Mouse (Mus musculus) heart, embryonic 16.5 days (tissue): ENCODE measurements around the gene Akap14. TPM values are rescaled to one million over a fixed set of nuclear protein-coding genes. Genes with fewer than 3 reads are reported as not detected.
"Not testable (repeated sequence)": the region's sequence is repeated elsewhere in the genome, so short reads cannot be mapped to it uniquely, and the experiment has no call there.

Experiments
- ATAC-seq: fragments of 200-750 bp; cut with Nextera tagmentation; replicated peaks from 2 replicates; pipeline ENCODE4 v1.8.0; 2017; ENCODE audit warnings: moderate number of reproducible peaks; ENCODE audit not compliant: insufficient read depth, low FRiP score; ENCODE audit errors: extremely low read depth
- H3K27ac ChIP-seq: fragments of 300-500 bp; sonication (generic); 2 replicates; pipeline ENCODE4 v1.5.1; 2014; ENCODE audit warnings: mild to moderate bottlenecking, low read length, control low read depth, moderate library complexity
- H3K27me3 ChIP-seq: fragments of 300-500 bp; sonication (generic); 2 replicates; pipeline ENCODE4 v1.6.1; 2014; ENCODE audit warnings: low read length, mixed read lengths; ENCODE audit not compliant: control insufficient read depth, insufficient read depth
- H3K36me3 ChIP-seq: fragments of 300-500 bp; sonication (generic); 2 replicates; pipeline ENCODE4 v1.6.1; 2014; ENCODE audit not compliant: control insufficient read depth, insufficient read depth
- H3K4me1 ChIP-seq: fragments of 300-500 bp; sonication (generic); 2 replicates; pipeline ENCODE4 v1.6.1; 2014; ENCODE audit warnings: low read length, mixed read lengths; ENCODE audit not compliant: control insufficient read depth, insufficient read depth
- H3K4me2 ChIP-seq: fragments of 300-500 bp; sonication (generic); 2 replicates; pipeline ENCODE4 v1.6.1; 2014; ENCODE audit warnings: low read depth, mild to moderate bottlenecking, control low read depth, low read length
- H3K4me3 ChIP-seq: fragments of 300-500 bp; sonication (generic); 2 replicates; pipeline ENCODE4 v1.5.1; 2014; ENCODE audit warnings: mild to moderate bottlenecking, control low read depth, low read length
- H3K9ac ChIP-seq: fragments of 300-500 bp; sonication (generic); 2 replicates; pipeline ENCODE4 v1.6.1; 2014; ENCODE audit warnings: low read length, control low read depth
- H3K9me3 ChIP-seq: fragments of 300-500 bp; sonication (generic); replicated peaks from 2 replicates; pipeline ENCODE4 v1.6.1; 2016; ENCODE audit warnings: low read length; ENCODE audit not compliant: control insufficient read depth
- WGBS: fragments of 180-500 bp; shearing (Covaris S2); extraction: QIAGEN DNeasy Blood & Tissue Kit; methylation state at CpG from one replicate; pipeline ENCODE4 v1.1.7; 2014; 5-methylcytosine and 5-hydroxymethylcytosine counted together
- polyA plus RNA-seq: library from polyadenylated mRNA; unstranded; fragments of >200 nt; fragmentation: Nextera tagmentation; extraction: Ambion mirVana; gene quantifications from 2 replicates; pipeline ENCODE4 v1.2.1, GENCODE M21; 2015

Gene Akap14
- polyA plus RNA-seq, result 0.19 TPM in 1 of 2 replicates, not detected in the other

DNA sequence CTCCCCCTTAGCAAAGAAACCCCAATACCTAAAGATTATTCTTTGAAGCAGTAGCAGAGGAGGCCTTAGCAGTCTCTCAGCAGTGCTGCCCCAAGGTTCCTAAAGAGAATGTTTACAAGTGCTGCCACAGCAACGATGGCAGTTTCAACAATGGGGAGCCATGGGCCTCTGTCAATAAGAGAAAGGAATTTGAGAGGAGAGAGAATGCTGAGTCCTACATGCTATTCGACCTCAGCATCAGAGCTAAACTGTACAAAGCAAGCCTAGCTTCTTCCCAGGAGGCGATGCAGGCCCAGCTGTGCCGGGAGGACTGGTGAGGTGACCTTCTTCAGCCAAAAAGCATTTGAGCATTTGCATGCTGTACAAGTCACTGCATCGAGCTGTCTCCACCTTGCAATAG lies at the start of gene Akap14:
Gene Akap14, minus strand, starts transcription at position 101 of the 400 bp plus-strand sequence.
- WGBS, result 45% methylated on average over 5 of the region's 5 CpGs
- H3K36me3 ChIP-seq, result no peaks in the 10 kb centered on the region
- no peak within 1 kb of the TSS for H3K4me3 ChIP-seq
- H3K4me1 ChIP-seq, result no peaks in the 10 kb centered on the region
- H3K9me3 ChIP-seq, result no peaks in the 10 kb centered on the region
- no peak for ATAC-seq
- no peak within 1 kb of the TSS for H3K27ac ChIP-seq
- H3K27me3 ChIP-seq, result no peaks in the 10 kb centered on the region
- H3K9ac ChIP-seq, result no peak within 1 kb of the TSS
- H3K4me2 ChIP-seq, result no peak within 1 kb of the TSS

DNA sequence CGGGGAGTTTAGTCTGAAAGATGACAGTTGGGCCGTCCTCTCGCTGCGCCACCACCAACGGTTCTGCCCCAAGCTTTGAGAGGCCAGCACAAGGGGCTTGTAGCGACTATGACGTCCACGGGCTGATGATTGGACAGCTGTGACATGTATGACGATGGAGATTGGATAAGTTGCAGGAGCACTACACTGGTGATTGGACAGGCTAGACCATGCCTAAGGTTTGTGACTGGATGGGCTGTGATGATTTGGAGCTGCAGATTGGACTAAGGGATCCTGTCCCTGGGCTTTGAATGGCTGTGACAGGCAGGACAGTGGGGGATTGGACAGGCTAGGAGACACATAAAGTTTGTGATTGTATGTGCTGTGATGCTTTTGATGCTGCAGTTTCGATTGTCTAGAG lies 42.3 kb upstream of the Akap14 start, which contains the start of gene Gm9:
Gene Gm9, minus strand, starts transcription at position 101 of the 400 bp plus-strand sequence.
- no peaks in the 10 kb centered on the region for H3K9me3 ChIP-seq
- no peaks in the 10 kb centered on the region for H3K36me3 ChIP-seq
- H3K4me1 ChIP-seq, result no peaks in the 10 kb centered on the region
- H3K27ac ChIP-seq, result no peak within 1 kb of the TSS
- H3K4me3 ChIP-seq, result no peak within 1 kb of the TSS
- no peaks in the 10 kb centered on the region for H3K27me3 ChIP-seq
- no peak within 1 kb of the TSS for H3K4me2 ChIP-seq
- WGBS, result 83% methylated on average over 10 of the region's 10 CpGs
- no peak for ATAC-seq
- H3K9ac ChIP-seq, result no peak within 1 kb of the TSS

DNA sequence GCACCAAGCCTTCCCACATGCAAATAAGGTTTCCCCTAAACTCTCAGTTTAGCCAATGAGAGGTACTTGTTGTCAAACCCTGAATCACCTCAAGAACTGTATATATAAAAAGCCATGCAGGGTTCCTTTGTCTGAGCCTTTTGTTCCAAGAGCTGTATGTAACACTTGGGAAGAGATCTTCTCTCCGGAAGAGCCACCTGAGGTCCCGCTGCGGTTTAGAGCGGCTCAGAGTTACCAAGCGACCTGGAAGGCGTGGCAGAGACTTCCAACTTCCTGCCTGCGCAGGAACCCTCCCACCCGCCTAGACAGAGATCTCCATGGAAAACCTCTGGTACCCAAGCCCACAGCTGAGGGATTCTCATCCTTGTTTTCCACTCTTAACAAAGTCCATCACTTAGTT lies 30.0 kb upstream of the Akap14 start:
- no peak for ATAC-seq
- WGBS, result 42% methylated on average over 8 of the region's 8 CpGs
- Histone ChIP-seq H3K4me1 (no peaks in the 10 kb centered on the region), H3K27me3 (no peaks in the 10 kb centered on the region), H3K9ac (no peak overlapping the region), H3K9me3 (no peaks in the 10 kb centered on the region), H3K4me3 (no peak overlapping the region), H3K4me2 (no peak overlapping the region), H3K27ac (no peak overlapping the region), H3K36me3 (no peaks in the 10 kb centered on the region)

DNA sequence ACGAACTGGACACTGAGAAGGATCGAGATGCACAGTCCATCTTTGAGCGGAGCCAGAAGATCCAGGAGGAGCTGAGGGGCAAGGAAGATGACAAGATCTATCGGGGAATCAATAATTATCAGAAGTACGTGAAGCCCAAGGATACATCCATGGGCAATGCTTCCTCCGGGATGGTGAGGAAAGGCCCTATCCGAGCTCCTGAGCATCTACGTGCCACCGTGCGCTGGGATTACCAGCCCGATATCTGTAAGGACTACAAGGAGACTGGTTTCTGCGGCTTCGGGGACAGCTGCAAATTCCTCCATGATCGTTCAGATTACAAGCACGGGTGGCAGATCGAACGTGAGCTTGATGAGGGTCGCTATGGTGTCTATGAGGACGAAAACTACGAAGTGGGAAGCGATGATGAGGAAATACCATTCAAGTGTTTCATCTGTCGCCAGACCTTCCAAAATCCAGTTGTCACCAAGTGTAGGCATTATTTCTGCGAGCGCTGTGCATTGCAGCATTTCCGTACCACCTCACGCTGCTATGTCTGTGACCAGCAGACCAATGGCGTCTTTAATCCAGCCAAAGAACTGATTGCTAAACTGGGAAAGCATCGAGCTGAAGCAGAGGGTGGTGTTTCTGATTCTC lies 23.2 kb upstream of the Akap14 start:
- Histone ChIP-seq H3K4me2 (peak overlapping the region; percentile 77), H3K4me1 (peaks cover 2% of the 10 kb centered on the region; the same call in 1 of the 2 replicates), H3K27ac (no peak overlapping the region; the same call in 1 of the 2 replicates), H3K9me3 (no peaks in the 10 kb centered on the region), H3K36me3 (0 out of 2 replicates have a peak, but pooled peaks cover 3% of the 10 kb centered on the region), H3K4me3 (peak overlapping the region; percentile 66), H3K27me3 (no peaks in the 10 kb centered on the region), H3K9ac (peak overlapping the region; percentile 66)
- 22% methylated on average over 28 of the region's 28 CpGs for WGBS
- ATAC-seq, result 0 out of 2 replicates have a peak, but pooled peaks have one; percentile 8

DNA sequence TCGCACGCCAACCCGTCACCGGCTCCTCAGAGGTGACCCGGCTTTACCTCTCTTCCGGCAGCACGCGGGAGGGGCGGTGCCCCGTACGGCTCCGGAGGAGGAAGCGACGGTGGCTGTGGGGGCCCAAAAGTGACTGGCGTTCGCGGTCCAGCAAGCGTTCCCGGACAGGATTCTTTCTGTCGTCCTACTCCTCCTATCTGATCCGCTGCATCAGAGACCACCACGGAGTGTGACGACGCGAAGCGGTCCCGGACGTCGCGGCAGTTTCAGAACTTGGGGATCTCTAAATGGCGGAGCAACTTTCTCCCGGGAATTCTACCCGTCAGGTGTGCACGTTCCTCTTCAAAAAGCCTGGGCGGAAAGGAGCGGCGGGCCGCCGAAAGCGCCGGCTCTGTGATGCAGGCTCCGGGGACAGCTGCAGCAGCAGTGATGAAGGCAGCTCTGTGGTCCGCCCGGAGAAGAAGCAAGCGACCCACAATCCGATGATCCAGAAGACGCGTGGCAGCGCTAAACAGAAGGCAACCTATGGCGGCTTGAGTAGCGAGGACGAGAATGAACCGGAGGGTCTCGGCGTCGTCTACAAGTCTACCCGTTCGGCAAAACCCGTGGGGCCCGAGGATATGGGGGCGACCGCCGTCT lies 22.6 kb upstream of the Akap14 start, which contains the start of the genes Ndufa1 and Rnf113a1:
Gene Ndufa1, minus strand, starts transcription at position 59 of the 639 bp plus-strand sequence.
Gene Rnf113a1, plus strand, starts transcription at position 141 of the 639 bp plus-strand sequence.
- H3K4me3 ChIP-seq, result peak within 1 kb of the TSS; percentile 66
- H3K9me3 ChIP-seq, result no peaks in the 10 kb centered on the region
- peak within 1 kb of the TSS; percentile 70 for H3K27ac ChIP-seq
- H3K27me3 ChIP-seq, result no peaks in the 10 kb centered on the region
- 14% methylated on average over 61 of the region's 63 CpGs for WGBS
- H3K9ac ChIP-seq, result peak within 1 kb of the TSS; percentile 66
- 0 out of 2 replicates have a peak, but pooled peaks cover 3% of the 10 kb centered on the region for H3K36me3 ChIP-seq
- ATAC-seq, result peak; percentile 74
- H3K4me2 ChIP-seq, result peak within 1 kb of the TSS; percentile 77
- peaks cover 2% of the 10 kb centered on the region; the same call in 1 of the 2 replicates for H3K4me1 ChIP-seq

DNA sequence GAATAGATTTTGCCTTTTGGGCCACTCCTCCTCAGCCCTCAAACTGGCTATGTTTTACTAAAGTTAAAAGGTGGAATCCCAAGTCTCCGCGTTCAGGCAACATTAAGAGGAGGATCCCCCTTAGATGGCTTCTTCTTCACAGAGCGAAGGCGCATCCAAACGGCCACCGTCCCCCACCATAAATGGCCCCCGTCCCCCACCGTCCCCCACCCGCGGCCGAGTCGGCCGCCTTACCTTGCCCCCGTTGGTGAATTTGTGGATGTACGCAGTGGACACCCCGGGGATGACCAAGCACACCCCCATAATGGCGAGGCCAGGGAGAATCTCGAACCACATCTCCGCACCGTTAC lies 22.1 kb upstream of the Akap14 start:
- Histone ChIP-seq H3K4me1 (peaks cover 2% of the 10 kb centered on the region; the same call in 1 of the 2 replicates), H3K9ac (peak overlapping the region; percentile 66), H3K9me3 (no peaks in the 10 kb centered on the region), H3K27me3 (no peaks in the 10 kb centered on the region), H3K4me3 (peak overlapping the region; percentile 66), H3K36me3 (0 out of 2 replicates have a peak, but pooled peaks cover 3% of the 10 kb centered on the region), H3K27ac (no peak overlapping the region), H3K4me2 (peak overlapping the region; percentile 77)
- ATAC-seq, result peak; percentile 64
- 12% methylated on average over 20 of the region's 20 CpGs for WGBS

DNA sequence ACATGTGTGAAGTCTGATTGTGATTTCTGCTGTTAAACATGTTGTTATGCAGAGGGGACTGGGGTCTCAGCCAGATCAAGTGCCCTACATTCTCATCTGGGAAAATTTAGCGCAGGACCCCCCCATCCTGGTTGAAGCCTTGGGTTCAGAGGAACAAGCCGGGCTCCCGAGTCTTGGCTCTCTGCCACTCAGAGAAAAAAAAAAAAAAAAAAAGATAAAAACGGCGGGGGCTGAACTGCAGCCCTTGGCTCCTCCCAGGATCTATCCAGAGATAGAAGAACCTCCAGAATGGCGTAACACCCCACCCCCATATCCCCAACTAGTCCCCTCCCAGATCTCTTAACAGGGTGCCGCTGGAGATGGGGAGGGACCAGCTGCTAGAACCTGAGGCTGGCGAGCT lies 15.8 kb upstream of the Akap14 start:
- not testable (repeated sequence) for H3K27ac ChIP-seq, H3K4me3 ChIP-seq, H3K9me3 ChIP-seq, H3K36me3 ChIP-seq, H3K9ac ChIP-seq, H3K27me3 ChIP-seq, H3K4me1 ChIP-seq, ATAC-seq
- peak overlapping the region; percentile 46; the same call in 1 of the 2 replicates for H3K4me2 ChIP-seq
- WGBS, result 37% methylated on average over 8 of the region's 8 CpGs

DNA sequence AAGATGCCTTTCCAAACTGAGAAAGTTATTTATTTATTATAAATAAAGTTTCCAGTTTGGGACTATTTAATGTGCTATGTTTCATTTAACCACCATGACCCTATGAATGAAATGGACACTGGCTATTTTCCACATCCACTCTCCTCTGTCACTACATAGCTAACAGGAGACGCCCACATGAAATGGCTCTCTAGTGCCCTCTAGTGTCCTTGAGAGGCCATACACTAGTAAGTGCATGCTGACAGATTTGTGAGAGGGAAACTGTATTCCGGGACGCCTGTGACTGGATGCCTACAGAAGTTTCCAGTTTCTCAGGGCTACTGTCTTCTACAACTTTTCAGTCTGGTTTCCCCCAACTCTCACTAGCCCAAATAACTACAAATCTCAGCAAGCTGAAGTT lies 1.6 kb downstream of the Akap14 start:
- no peaks in the 10 kb centered on the region for H3K9me3 ChIP-seq
- H3K27ac ChIP-seq, result no peak overlapping the region
- H3K4me2 ChIP-seq, result no peak overlapping the region
- H3K36me3 ChIP-seq, result no peaks in the 10 kb centered on the region
- no peak for ATAC-seq
- H3K27me3 ChIP-seq, result no peaks in the 10 kb centered on the region
- 33% methylated on average over 3 of the region's 3 CpGs for WGBS
- no peak overlapping the region for H3K4me3 ChIP-seq
- no peak overlapping the region for H3K9ac ChIP-seq
- H3K4me1 ChIP-seq, result no peaks in the 10 kb centered on the region

DNA sequence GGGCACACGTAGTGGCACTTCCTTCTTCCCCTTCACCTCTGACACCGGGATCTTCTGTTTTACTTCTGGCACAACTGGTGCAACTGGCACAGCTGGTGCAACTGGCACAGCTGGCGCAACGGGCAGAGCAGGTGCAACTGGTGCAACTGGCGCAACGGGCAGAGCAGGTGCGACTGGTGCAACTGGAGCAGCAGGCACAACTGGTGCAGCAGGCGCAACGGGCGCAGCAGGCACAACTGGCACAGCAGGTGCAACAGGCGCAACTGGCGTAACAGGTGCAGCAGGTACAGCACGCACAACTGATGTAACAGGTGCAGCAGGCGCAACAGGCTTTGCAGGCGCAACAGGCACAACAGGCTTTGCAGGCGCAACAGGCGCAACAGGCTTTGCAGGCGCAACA lies 5.5 kb downstream of the Akap14 start:
- Histone ChIP-seq H3K4me2 (no peak overlapping the region), H3K27ac (no peak overlapping the region), H3K27me3 (no peaks in the 10 kb centered on the region), H3K4me3 (no peak overlapping the region), H3K36me3 (no peaks in the 10 kb centered on the region), H3K9me3 (no peaks in the 10 kb centered on the region), H3K4me1 (no peaks in the 10 kb centered on the region), H3K9ac (no peak overlapping the region)
- no peak for ATAC-seq
- 67% methylated on average over 18 of the region's 18 CpGs for WGBS
